Mouse (Mus musculus) embryonic facial prominence, embryonic 14.5 days (tissue): ENCODE results near the gene Nek6. TPM values are rescaled to one million over a fixed set of nuclear protein-coding genes. Genes with fewer than 3 reads are reported as not detected.

Experiments
- ATAC-seq: fragments of 200-750 bp; cut with Nextera tagmentation; 2 replicates; pipeline ENCODE4 v1.8.0; 2017; ENCODE audit warnings: low read depth, moderate number of reproducible peaks, moderate TSS enrichment
- DNase-seq: peaks from one replicate; pipeline ENCODE4 v3.0.0-alpha.2; 2015; ENCODE audit warnings: low spot score
- H3K27ac ChIP-seq: fragments of 300-500 bp; sonication (generic); replicated peaks from 2 replicates; pipeline ENCODE4 v1.5.1; 2014; ENCODE audit warnings: low read depth, mild to moderate bottlenecking, low read length, moderate library complexity
- H3K27me3 ChIP-seq: fragments of 300-500 bp; sonication (generic); replicated peaks from 2 replicates; pipeline ENCODE4 v1.6.1; 2014; ENCODE audit warnings: low read length; ENCODE audit not compliant: control insufficient read depth, insufficient read depth
- H3K36me3 ChIP-seq: fragments of 300-500 bp; sonication (generic); 2 replicates; pipeline ENCODE4 v1.6.1; 2014; ENCODE audit warnings: low read length, mixed read lengths; ENCODE audit not compliant: control insufficient read depth, insufficient read depth
- H3K4me1 ChIP-seq: fragments of 300-500 bp; sonication (generic); 2 replicates; pipeline ENCODE4 v1.6.1; 2014; ENCODE audit warnings: antibody characterized with exemption, low read length; ENCODE audit not compliant: control insufficient read depth, insufficient read depth
- H3K4me2 ChIP-seq: fragments of 300-500 bp; sonication (generic); 2 replicates; pipeline ENCODE4 v1.6.1; 2014; ENCODE audit warnings: low read depth, mild to moderate bottlenecking, low read length, moderate library complexity, mixed read lengths
- H3K4me3 ChIP-seq: fragments of 300-500 bp; sonication (generic); 2 replicates; pipeline ENCODE4 v1.5.1; 2014; ENCODE audit warnings: low read depth, mild to moderate bottlenecking, low read length
- H3K9ac ChIP-seq: fragments of 300-500 bp; sonication (generic); 2 replicates; pipeline ENCODE4 v1.6.1; 2014; ENCODE audit warnings: low read depth, mild to moderate bottlenecking, low read length, moderate library complexity, mixed read lengths
- H3K9me3 ChIP-seq: fragments of 300-500 bp; sonication (generic); 2 replicates; pipeline ENCODE4 v1.6.1; 2016; ENCODE audit warnings: low read length; ENCODE audit not compliant: control insufficient read depth
- WGBS: fragments of 180-500 bp; shearing (Covaris S2); extraction: QIAGEN DNeasy Blood & Tissue Kit; methylation state at CpG from one replicate; pipeline ENCODE4 v1.1.7; 2014; 5-methylcytosine and 5-hydroxymethylcytosine counted together
- polyA plus RNA-seq: library from polyadenylated mRNA; unstranded; fragments of >200 nt; fragmentation: Nextera tagmentation; extraction: Ambion mirVana; gene quantifications from 2 replicates; pipeline ENCODE4 v1.2.1, GENCODE M21; 2014

The Nek6 gene
- polyA plus RNA-seq, 1 experiment from 2014 or later, result 95.1 TPM

DNA sequence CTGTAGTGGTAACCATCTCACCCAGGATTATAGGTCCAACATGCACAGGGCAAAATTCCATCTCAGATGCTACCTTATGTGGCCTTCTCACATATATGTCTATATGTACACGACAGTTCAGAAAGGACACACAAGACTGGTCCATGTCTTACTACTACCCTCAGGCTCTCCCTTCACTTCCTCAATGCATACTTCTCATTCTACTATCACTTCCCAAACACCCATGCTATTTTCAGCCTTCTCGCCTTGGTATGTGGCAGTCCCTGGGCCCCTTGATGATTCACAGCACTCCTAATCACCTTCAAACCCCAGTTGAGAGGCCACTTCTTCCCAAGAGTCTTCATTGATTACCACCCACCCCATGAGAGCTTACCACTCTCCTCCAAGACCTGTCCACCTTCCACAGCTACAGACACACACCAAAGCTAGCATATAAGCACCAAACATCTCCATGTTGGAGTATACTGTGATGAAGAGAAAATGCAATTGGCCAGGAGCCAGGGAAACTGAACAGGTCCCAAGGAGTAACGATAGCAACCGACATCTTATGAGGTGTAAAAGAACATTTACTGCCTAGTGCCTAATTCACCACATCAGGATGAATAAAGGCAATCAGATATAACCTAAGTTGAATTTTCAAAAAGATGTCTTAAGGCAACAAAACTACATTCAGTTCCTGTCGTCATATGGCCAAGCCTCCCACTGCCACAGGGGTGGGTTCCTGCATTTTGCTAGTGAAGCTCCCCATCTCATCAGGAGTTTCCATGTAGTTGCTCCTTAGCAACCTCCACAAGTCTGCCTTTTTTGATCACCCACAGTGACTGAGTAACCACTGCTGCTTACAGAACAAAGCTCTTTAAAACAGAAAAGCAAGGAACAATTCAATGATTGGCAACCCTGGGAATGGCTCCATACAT, 105.8 kb downstream of the Nek6 start:
- ATAC-seq (no peak), DNase-seq (no peak)
- no peaks in the 10 kb centered on the region for H3K27me3 ChIP-seq
- no peak overlapping the region for H3K9ac ChIP-seq
- no peak overlapping the region for H3K27ac ChIP-seq
- H3K4me3 ChIP-seq, result no peak overlapping the region
- H3K36me3 ChIP-seq, result peaks cover 32% of the 10 kb centered on the region
- H3K4me1 ChIP-seq, result 0 out of 2 replicates have a peak, but pooled peaks cover 5% of the 10 kb centered on the region
- H3K4me2 ChIP-seq, result no peak overlapping the region
- no peaks in the 10 kb centered on the region for H3K9me3 ChIP-seq
- WGBS, result 87% methylated on average over 5 of the region's 5 CpGs

DNA sequence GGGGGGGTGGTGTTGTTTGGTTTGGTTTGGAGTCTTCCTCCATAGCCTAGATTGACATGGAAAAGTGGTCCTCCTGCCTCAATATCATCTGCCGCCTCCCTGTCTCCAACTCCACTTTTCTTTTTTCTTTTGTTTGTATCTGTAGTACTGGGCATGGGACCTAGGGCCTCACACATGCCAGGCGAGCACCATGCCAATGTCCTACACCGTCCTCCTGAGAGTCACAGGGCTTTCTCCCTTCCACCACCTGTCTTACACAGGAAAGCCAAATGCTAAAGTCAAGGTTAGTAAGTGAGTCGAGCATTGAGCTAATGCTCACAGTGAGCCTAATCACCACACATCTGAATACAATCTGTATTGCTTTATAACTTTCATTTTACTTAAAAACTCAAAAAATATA, 108.3 kb downstream of the Nek6 start:
- Histone ChIP-seq H3K27me3 (no peaks in the 10 kb centered on the region), H3K4me2 (no peak overlapping the region), H3K4me3 (no peak overlapping the region), H3K27ac (no peak overlapping the region), H3K4me1 (0 out of 2 replicates have a peak, but pooled peaks cover 5% of the 10 kb centered on the region), H3K36me3 (peaks cover 16% of the 10 kb centered on the region), H3K9me3 (no peaks in the 10 kb centered on the region), H3K9ac (no peak overlapping the region)
- ATAC-seq, result no peak
- DNase-seq, result no peak
- WGBS, result 95% methylated on average over 4 of the region's 4 CpGs

- Histone ChIP-seq H3K9me3 (no peaks in the 10 kb centered on the region), H3K4me1 (0 out of 2 replicates have a peak, but pooled peaks cover 5% of the 10 kb centered on the region), H3K27ac (no peak overlapping the region), H3K27me3 (no peaks in the 10 kb centered on the region), H3K36me3 (peaks cover 22% of the 10 kb centered on the region), H3K4me3 (no peak overlapping the region), H3K9ac (no peak overlapping the region), H3K4me2 (no peak overlapping the region)
- ATAC-seq, result no peak
- DNase-seq, result no peak
- 83% methylated on average over 4 of the region's 4 CpGs for WGBS
Observed at GRCm38 (mm10) chr2:38621076-38621475, 109.6 kb downstream of the Nek6 start.

DNA sequence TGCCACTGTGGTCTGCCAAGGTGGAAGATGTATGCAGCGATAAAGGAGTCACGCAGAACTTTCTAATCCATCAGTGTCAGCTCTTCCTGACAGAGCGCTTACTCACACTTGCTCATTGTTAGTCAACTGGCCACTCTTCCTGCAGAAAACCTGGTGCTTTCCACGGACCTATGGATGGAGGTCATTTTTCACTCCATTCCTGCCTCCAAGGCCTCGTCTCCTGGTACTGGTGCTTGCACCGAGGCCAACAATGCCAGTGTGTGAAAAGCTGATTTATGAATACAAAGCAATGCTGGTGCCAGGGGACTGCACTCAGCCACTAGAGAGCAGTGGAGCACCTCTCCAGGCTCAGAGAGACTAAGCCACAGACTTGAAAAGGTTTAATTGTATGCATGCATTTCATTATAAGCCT, 110.2 kb downstream of the Nek6 start:
- ATAC-seq (no peak), DNase-seq (peak; percentile 28)
- H3K9ac ChIP-seq, result no peak overlapping the region
- peaks cover 27% of the 10 kb centered on the region for H3K36me3 ChIP-seq
- no peak overlapping the region for H3K4me3 ChIP-seq
- WGBS, result 75% methylated on average over 6 of the region's 6 CpGs
- 0 out of 2 replicates have a peak, but pooled peaks cover 1% of the 10 kb centered on the region for H3K4me1 ChIP-seq
- no peak overlapping the region for H3K27ac ChIP-seq
- H3K9me3 ChIP-seq, result no peaks in the 10 kb centered on the region
- H3K27me3 ChIP-seq, result no peaks in the 10 kb centered on the region
- no peak overlapping the region for H3K4me2 ChIP-seq

DNA sequence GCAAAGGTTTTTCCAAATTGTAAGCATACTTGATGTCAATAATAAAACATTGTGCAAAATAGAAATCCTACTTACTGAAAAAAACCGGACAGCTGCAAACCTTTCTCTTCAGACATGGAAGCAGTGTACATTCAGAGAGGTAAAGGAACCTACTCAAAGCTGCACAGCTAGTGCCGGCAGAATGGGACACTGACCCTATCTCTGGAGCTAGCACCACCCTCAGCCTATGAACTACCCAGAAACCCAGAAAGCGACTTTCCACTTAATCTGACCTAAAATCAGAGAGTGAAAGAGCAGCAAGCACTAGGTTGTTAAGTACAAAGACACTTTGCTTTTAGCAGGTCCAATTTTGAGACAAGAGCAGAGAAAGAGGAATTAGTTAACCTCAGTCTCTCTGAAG, 112.0 kb downstream of the Nek6 start:
- H3K4me1 ChIP-seq, result no peaks in the 10 kb centered on the region
- no peaks in the 10 kb centered on the region for H3K9me3 ChIP-seq
- WGBS, result 87% methylated on average over 3 of the region's 3 CpGs
- H3K27ac ChIP-seq, result no peak overlapping the region
- no peaks in the 10 kb centered on the region for H3K27me3 ChIP-seq
- peaks cover 33% of the 10 kb centered on the region for H3K36me3 ChIP-seq
- H3K9ac ChIP-seq, result no peak overlapping the region
- H3K4me2 ChIP-seq, result no peak overlapping the region
- ATAC-seq (no peak), DNase-seq (no peak)
- H3K4me3 ChIP-seq, result no peak overlapping the region

DNA sequence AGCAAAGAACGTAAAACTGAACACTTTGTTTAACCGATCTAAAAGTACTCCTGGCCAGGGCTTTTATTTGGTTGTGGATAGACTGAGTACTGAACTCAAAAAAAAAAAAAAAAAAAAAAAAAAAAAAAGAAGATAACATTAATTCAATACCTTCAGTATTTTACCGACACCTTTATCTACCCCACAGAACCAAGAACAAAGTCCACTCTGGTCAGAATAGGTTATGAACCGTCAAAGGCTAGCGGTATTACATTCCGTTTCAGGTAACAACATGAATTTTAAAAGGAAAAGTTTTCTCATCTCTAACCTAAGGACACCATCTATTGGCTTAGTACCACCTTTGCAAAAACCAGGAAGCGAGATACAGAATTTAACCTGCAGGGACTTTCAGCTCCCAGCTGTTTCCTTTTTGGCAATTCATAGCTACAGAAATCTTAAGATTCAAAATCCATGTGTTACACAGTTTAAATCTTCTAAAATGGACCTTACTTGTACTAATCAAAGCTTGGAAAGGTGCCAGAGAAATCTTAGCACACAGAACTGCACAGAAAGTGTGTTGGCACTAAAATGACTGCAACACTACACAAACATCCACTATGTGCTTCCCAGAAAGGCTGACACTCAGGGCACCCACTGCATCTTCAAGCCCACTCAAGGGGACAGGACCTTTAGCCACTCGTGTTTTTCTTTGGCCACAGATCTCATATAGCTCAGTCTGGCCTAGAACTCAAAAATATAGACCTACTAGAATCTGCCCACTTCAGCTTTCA, 112.6 kb downstream of the Nek6 start:
- Histone ChIP-seq H3K27me3 (no peaks in the 10 kb centered on the region), H3K4me3 (no peak overlapping the region), H3K4me1 (no peaks in the 10 kb centered on the region), H3K9ac (no peak overlapping the region), H3K36me3 (peaks cover 38% of the 10 kb centered on the region), H3K9me3 (no peaks in the 10 kb centered on the region), H3K27ac (no peak overlapping the region), H3K4me2 (no peak overlapping the region)
- ATAC-seq (no peak), DNase-seq (peak; percentile 22)
- 87% methylated on average over 8 of the region's 8 CpGs for WGBS

GRCm38 (mm10) chr2:38628801-38629200, 117.4 kb downstream of the Nek6 start:
- no peak for ATAC-seq
- WGBS, result 91% methylated on average over 4 of the region's 4 CpGs
- peaks cover 74% of the 10 kb centered on the region for H3K36me3 ChIP-seq

DNA sequence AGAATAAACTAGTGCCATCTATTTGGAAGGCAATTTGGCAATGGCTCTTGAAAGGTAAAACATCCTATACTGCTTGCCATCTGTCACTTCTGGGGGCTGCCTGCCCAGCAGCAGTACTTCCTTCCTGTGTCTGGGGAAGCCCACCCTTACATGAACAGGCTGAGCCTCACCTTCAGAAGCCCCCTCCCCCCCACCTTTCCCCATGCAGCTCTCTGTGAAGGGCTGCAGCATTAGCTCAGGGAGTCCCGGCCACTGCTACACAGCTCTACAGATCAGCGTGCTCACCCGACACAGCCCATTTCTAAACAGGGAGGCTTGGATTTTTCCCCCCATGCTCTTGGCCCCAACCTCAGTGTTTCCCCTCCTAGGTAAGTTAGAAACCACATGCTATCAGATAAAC, 118.0 kb downstream of the Nek6 start:
- ATAC-seq, result no peak
- H3K36me3 ChIP-seq, result peaks cover 81% of the 10 kb centered on the region
- no peak overlapping the region for H3K9ac ChIP-seq
- H3K4me2 ChIP-seq, result no peak overlapping the region
- H3K4me3 ChIP-seq, result no peak overlapping the region
- H3K9me3 ChIP-seq, result no peaks in the 10 kb centered on the region
- no peak for DNase-seq
- WGBS, result 89% methylated on average over 3 of the region's 3 CpGs
- H3K27me3 ChIP-seq, result no peaks in the 10 kb centered on the region
- no peaks in the 10 kb centered on the region for H3K4me1 ChIP-seq
- H3K27ac ChIP-seq, result no peak overlapping the region

More at GRCm38 (mm10) chr2:38628801-38629200, 117.4 kb downstream of the Nek6 start:
- H3K27ac ChIP-seq, result no peak overlapping the region
- no peak overlapping the region for H3K4me3 ChIP-seq
- DNase-seq, result no peak
- no peaks in the 10 kb centered on the region for H3K9me3 ChIP-seq
- no peaks in the 10 kb centered on the region for H3K4me1 ChIP-seq
- H3K9ac ChIP-seq, result no peak overlapping the region
- no peaks in the 10 kb centered on the region for H3K27me3 ChIP-seq
- no peak overlapping the region for H3K4me2 ChIP-seq
